8 mouse cellular contexts compared by ENCODE assay signal in the genomic region with DNA sequence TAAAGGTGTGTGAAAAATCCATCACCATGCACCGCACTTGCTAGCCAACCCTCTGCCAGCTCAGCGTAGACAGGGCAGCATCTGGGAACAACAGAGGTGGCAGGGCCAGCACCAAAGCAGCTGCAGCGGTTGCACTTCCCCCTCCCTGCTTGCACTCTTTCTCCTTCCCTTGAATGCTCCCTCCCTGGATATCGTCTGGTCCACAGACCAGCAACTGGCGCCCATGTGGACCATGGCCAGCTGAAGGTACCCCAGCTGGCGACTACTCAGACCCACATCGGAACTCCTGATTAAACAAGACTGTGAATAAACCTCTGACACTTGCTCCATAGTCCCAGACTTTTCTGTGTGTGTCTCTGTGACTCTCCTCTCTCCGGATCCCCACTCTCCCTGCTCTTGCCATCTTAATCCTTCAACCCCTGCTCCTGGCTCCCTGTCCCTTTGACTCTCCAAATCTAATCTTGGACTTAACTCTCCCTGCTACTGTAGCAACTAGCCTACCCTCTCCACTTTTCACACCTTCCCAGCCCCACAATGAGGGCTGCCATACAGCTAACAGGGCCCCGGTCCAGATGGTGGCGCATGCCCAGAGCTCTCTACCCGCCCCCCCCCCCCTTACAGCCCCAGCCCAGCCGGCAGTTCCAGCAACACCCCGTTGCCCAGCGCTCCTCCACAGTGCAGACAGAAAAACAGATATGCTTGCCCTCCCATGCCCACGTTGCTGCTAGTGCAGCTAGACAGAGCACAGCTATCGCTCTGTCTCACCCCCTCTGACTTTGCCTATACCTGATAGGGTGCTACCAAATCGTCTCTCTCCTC. TPM values are rescaled to one million over a fixed set of nuclear protein-coding genes. Genes with fewer than 3 reads are reported as not detected.
DNase-seq lines count a peak whose midpoint lies in the region; ATAC-seq lines count a peak whose summit lies in the region.

No protein-coding gene starts in this region.

- intact Hi-C loops in gastrocnemius, postnatal 14 days (cut with DNase I; ENCODE audit: low total_unique reads) = no loop called here
- intact Hi-C loops in gastrocnemius, postnatal 36 days (cut with DNase I) = no loop called here

- peak; percentile 30 for DNase-seq in gastrocnemius, postnatal 14 days
- DNase-seq in gastrocnemius, postnatal 36 days = no peak
- peak; percentile 77 for DNase-seq in R1 (ENCODE audit: low read depth, low spot score)
- peak; percentile 66 for DNase-seq in forelimb bud, embryonic 11.5 days (ENCODE audit: low read depth, low spot score)
- DNase-seq in mesoderm, embryonic 11.5 days (ENCODE audit: low read depth, low spot score) = peak; percentile 56
- DNase-seq in yolk sac, embryonic 10.5 days (ENCODE audit: low spot score) = peak; percentile 13
- DNase-seq in urinary bladder, adult 2 months (ENCODE audit: low spot score) = no peak

- ATAC-seq in monocyte, adult 5-6 weeks (replicated peaks; ENCODE audit: insufficient number of reproducible peaks, low FRiP score, low TSS enrichment, poor library complexity, severe bottlenecking) = no peak

RNA-seq across cellular contexts. Expression of gene Pigb, which starts 14.2 kb away (rescaled TPM):
- total RNA-seq in gastrocnemius, postnatal 14 days (2021) = 1 to 10 TPM; 3.3 to 4.6 TPM
- 1 to 10 TPM; 3.2 to 4.3 TPM for total RNA-seq in gastrocnemius, postnatal 36 days (2021)
- 14.2 and 15.7 TPM in 2 replicates for polyA plus RNA-seq in urinary bladder, adult 2 months (2012; rRNA removed)
- 3.0 to 9.6 TPM (median 5.2 TPM) in 3 replicates for total RNA-seq in monocyte, adult 5-6 weeks (2017)

RNA-seq across cellular contexts. Expression of gene Rab27a, which starts 18.6 kb away (rescaled TPM):
- total RNA-seq in gastrocnemius, postnatal 14 days (2021) = 1 to 10 TPM; 1.8 to 6.0 TPM
- total RNA-seq in gastrocnemius, postnatal 36 days (2021) = 1 to 10 TPM; 1.4 to 1.8 TPM
- 7.4 and 17.7 TPM in 2 replicates for polyA plus RNA-seq in urinary bladder, adult 2 months (2012; rRNA removed)
- total RNA-seq in monocyte, adult 5-6 weeks (2017) = 86.9 to 93.4 TPM (median 92.6 TPM) in 3 replicates

RNA-seq across cellular contexts. Expression of gene Ccpg1, which starts 40.8 kb away (rescaled TPM):
- 10 to 100 TPM; 32.3 to 36.7 TPM for total RNA-seq in gastrocnemius, postnatal 14 days (2021)
- total RNA-seq in gastrocnemius, postnatal 36 days (2021) = 10 to 100 TPM; 52.8 to 65.1 TPM
- 25.9 and 49.0 TPM in 2 replicates for polyA plus RNA-seq in urinary bladder, adult 2 months (2012; rRNA removed)
- 171 to 267 TPM (median 201 TPM) in 3 replicates for total RNA-seq in monocyte, adult 5-6 weeks (2017)

RNA-seq across cellular contexts. Expression of gene Ccpg1os, which starts 40.8 kb away (rescaled TPM):
- total RNA-seq in gastrocnemius, postnatal 14 days (2021) = 1 to 10 TPM; 5.9 to 6.7 TPM
- 10 to 100 TPM in 1 of 2 experiments, 1 to 10 TPM in 1; 9.1 to 10.8 TPM for total RNA-seq in gastrocnemius, postnatal 36 days (2021)
- 29.4 TPM in 2 replicates for polyA plus RNA-seq in urinary bladder, adult 2 months (2012; rRNA removed)
- 5.9 to 7.1 TPM in 2 of 3 replicates, not detected in the other for total RNA-seq in monocyte, adult 5-6 weeks (2017)

Comparison
In these comparisons a context has a peak if more than half of its experiments do, and no peak if none do; other contexts are left out.
1. DNase-seq: peak in gastrocnemius, postnatal 14 days (single experiment), R1 (single experiment), forelimb bud, embryonic 11.5 days (single experiment), mesoderm, embryonic 11.5 days (single experiment) and yolk sac, embryonic 10.5 days (single experiment); none in gastrocnemius, postnatal 36 days (0 of 2) and urinary bladder, adult 2 months (single experiment).
2. RNA of gene Rab27a, which starts 18.6 kb away (total RNA-seq): 86.9 to 93.4 TPM in monocyte, adult 5-6 weeks; 1.8 to 6.0 TPM in gastrocnemius, postnatal 14 days and 1.4 to 1.8 TPM in gastrocnemius, postnatal 36 days; every median in the first group is over 10 times any median in the second.